Comparison of ENCODE assay signal across 16 mouse cellular contexts in genomic region chr6:141129596-141129995, GRCm38 (mm10).
"Had no signal": no experiment of that assay in that cellular context is flagged by ENCODE, and none has a peak within 500 bp of the region (broad histone marks: within the 10 kb centered on the region; RNA-seq: fewer than 3 reads in every experiment).

No protein-coding gene starts in this region.

- DNase-seq: retina, postnatal 1 day; right cerebral cortex, postnatal 14 days; right cerebral cortex, postnatal 25 days; right cerebral cortex, postnatal 4 days; spleen, adult 18-20 months; thymus, adult 18-20 months; thymus, adult 2 months; thymus, postnatal 14 days; thymus, postnatal 25 days; thymus, postnatal 36 days; thymus, postnatal 4 days had no signal

- H3K27ac ChIP-seq: neural tube, embryonic 12.5 days; neural tube, embryonic 13.5 days; neural tube, embryonic 15.5 days; stomach, embryonic 15.5 days; stomach, postnatal 0 days had no signal

- H3K4me2 ChIP-seq: neural tube, embryonic 12.5 days; neural tube, embryonic 13.5 days; neural tube, embryonic 15.5 days; stomach, embryonic 15.5 days had no signal

- H3K36me3 ChIP-seq: neural tube, embryonic 12.5 days; neural tube, embryonic 13.5 days; neural tube, embryonic 15.5 days; stomach, embryonic 15.5 days had no signal

- H3K9ac ChIP-seq: neural tube, embryonic 12.5 days; neural tube, embryonic 13.5 days; neural tube, embryonic 15.5 days; stomach, embryonic 15.5 days had no signal

- H3K9me3 ChIP-seq: neural tube, embryonic 12.5 days; neural tube, embryonic 13.5 days; neural tube, embryonic 15.5 days; stomach, embryonic 15.5 days had no signal

- H3K4me1 ChIP-seq: neural tube, embryonic 12.5 days; neural tube, embryonic 13.5 days; neural tube, embryonic 15.5 days; stomach, embryonic 15.5 days had no signal

- H3K4me3 ChIP-seq: neural tube, embryonic 12.5 days; neural tube, embryonic 13.5 days; neural tube, embryonic 15.5 days; stomach, embryonic 15.5 days had no signal

- H3K27me3 ChIP-seq: neural tube, embryonic 12.5 days; neural tube, embryonic 13.5 days; neural tube, embryonic 15.5 days; stomach, embryonic 15.5 days had no signal
